In the genomic region with DNA sequence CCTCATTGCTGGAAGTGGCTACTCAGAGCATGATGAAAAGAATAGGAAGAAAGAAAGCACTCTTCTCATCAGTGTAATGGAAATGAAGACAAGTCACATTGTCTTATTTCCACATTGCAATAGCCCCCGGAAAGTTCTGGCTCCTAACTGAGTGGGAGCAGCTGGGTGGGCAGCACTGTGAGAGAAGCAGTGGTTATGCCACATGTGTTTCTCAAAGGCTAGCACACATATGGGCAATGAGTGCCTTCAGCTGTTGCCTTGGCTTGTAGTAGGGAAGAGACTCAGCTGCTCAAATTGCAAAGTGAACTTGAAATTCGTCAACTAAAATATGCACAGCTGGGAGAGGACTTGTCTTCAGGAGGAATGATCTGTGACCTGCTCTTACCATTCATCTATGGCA, we compare ENCODE assay signal across 24 mouse cellular contexts.
DNase-seq lines count a peak whose midpoint lies in the region; ATAC-seq and TF ChIP-seq lines count a peak whose summit lies in the region.
"Had no signal": no experiment of that assay in that cellular context is flagged by ENCODE, and none has a peak within 500 bp of the region (broad histone marks: within the 10 kb centered on the region; RNA-seq: fewer than 3 reads in every experiment).

No protein-coding gene starts in this region.

- peak; percentile 35 for DNase-seq in embryonic facial prominence, embryonic 14.5 days (ENCODE audit: low spot score)
- no peak for DNase-seq in embryonic facial prominence, embryonic 10.5 days (ENCODE audit: low spot score)
- peak; percentile 2 for DNase-seq in heart, postnatal 14 days
- DNase-seq in heart, adult 9 months (ENCODE audit: low spot score in 2 of 2): no peak
- peak; percentile 14 for DNase-seq in lung, postnatal 10 days
- DNase-seq in lung, adult 2 months: no peak
- DNase-seq in thymus, postnatal 4 days: no peak
- DNase-seq in kidney, postnatal 25 days: no peak
- DNase-seq: adrenal gland, adult 8-10 months; adrenal gland, postnatal 25 days; cerebellum, adult 18-20 months; cerebellum, adult 9-10 months; cerebellum, postnatal 14 days; gastrocnemius, postnatal 10 days; gastrocnemius, postnatal 36 days had no signal

- 68% methylated on average over 2 of the region's 2 CpGs for WGBS in embryonic facial prominence, embryonic 14.5 days
- 77% methylated on average over 2 of the region's 2 CpGs for WGBS in embryonic facial prominence, embryonic 10.5 days
- 74% methylated on average over 2 of the region's 2 CpGs for WGBS in lung, adult 2 months

- H3K9me3 ChIP-seq in embryonic facial prominence, embryonic 14.5 days (ENCODE audit: control insufficient read depth, low read length): no peaks in the 10 kb centered on the region
- H3K9me3 ChIP-seq in embryonic facial prominence, embryonic 10.5 days: no peaks in the 10 kb centered on the region
- H3K9me3 ChIP-seq: embryonic facial prominence, embryonic 13.5 days; forebrain, embryonic 10.5 days; forebrain, embryonic 13.5 days; heart, embryonic 10.5 days; heart, embryonic 13.5 days had no signal

- no peak overlapping the region for H3K4me2 ChIP-seq in embryonic facial prominence, embryonic 14.5 days (ENCODE audit: low read depth, low read length)
- H3K4me2 ChIP-seq: embryonic facial prominence, embryonic 13.5 days; forebrain, embryonic 13.5 days; heart, embryonic 13.5 days; hindbrain, embryonic 12.5 days; hindbrain, embryonic 15.5 days had no signal

- H3K27me3 ChIP-seq in embryonic facial prominence, embryonic 14.5 days (replicated peaks; ENCODE audit: control insufficient read depth, insufficient read depth, low read length): no peaks in the 10 kb centered on the region
- no peaks in the 10 kb centered on the region for H3K27me3 ChIP-seq in embryonic facial prominence, embryonic 10.5 days (replicated peaks; ENCODE audit: low read depth, poor library complexity, severe bottlenecking)
- H3K27me3 ChIP-seq: embryonic facial prominence, embryonic 13.5 days; forebrain, embryonic 13.5 days; heart, embryonic 13.5 days; hindbrain, embryonic 12.5 days; hindbrain, embryonic 15.5 days had no signal

- no peak overlapping the region for H3K27ac ChIP-seq in embryonic facial prominence, embryonic 14.5 days (replicated peaks; ENCODE audit: low read depth, low read length)
- no peak overlapping the region for H3K27ac ChIP-seq in embryonic facial prominence, embryonic 10.5 days (replicated peaks)
- H3K27ac ChIP-seq: embryonic facial prominence, embryonic 13.5 days; forebrain, embryonic 10.5 days; forebrain, embryonic 13.5 days; heart, embryonic 10.5 days; heart, embryonic 13.5 days; hindbrain, embryonic 12.5 days; hindbrain, embryonic 15.5 days had no signal

- peak; percentile 68; the same call in 1 of the 2 replicates for ATAC-seq in embryonic facial prominence, embryonic 14.5 days (ENCODE audit: low read depth)
- ATAC-seq: activated CD4-positive, CD25-positive, alpha-beta regulatory T cell, adult 4 months; forebrain, embryonic 13.5 days; forebrain, embryonic 16.5 days had no signal

- TF ChIP-seq CTCF in lung, adult 2 months (IDR thresholded peaks at IDR 0.05; ENCODE audit: insufficient read depth, low read length): no peak

- H3K4me3 ChIP-seq in embryonic facial prominence, embryonic 14.5 days (ENCODE audit: low read depth, low read length): no peak overlapping the region
- H3K4me3 ChIP-seq in embryonic facial prominence, embryonic 10.5 days: no peak overlapping the region
- H3K4me3 ChIP-seq in lung, adult 2 months (replicated peaks; ENCODE audit: extremely low read depth, low read depth, low read length): no peak overlapping the region
- H3K4me3 ChIP-seq: embryonic facial prominence, embryonic 13.5 days; forebrain, embryonic 10.5 days; forebrain, embryonic 13.5 days; heart, embryonic 10.5 days; heart, embryonic 13.5 days; hindbrain, embryonic 12.5 days; hindbrain, embryonic 15.5 days had no signal

- H3K4me1 ChIP-seq in embryonic facial prominence, embryonic 14.5 days (ENCODE audit: control insufficient read depth, insufficient read depth, low read length): no peaks in the 10 kb centered on the region
- no peaks in the 10 kb centered on the region for H3K4me1 ChIP-seq in embryonic facial prominence, embryonic 10.5 days
- no peaks in the 10 kb centered on the region for H3K4me1 ChIP-seq in lung, adult 2 months (ENCODE audit: control insufficient read depth, insufficient read depth, low read length)
- H3K4me1 ChIP-seq: embryonic facial prominence, embryonic 13.5 days; forebrain, embryonic 13.5 days; heart, embryonic 10.5 days; heart, embryonic 13.5 days; hindbrain, embryonic 12.5 days; hindbrain, embryonic 15.5 days had no signal

- no peak for TF ChIP-seq POLR2A in lung, adult 2 months (IDR thresholded peaks at IDR 0.05; ENCODE audit: borderline replicate concordance, extremely low read depth, low read depth, low read length)

- intact Hi-C loops in heart, postnatal 14 days (cut with DNase I): no loop called here

- no peak overlapping the region for H3K9ac ChIP-seq in embryonic facial prominence, embryonic 14.5 days (ENCODE audit: low read depth, low read length)
- H3K9ac ChIP-seq: embryonic facial prominence, embryonic 13.5 days; forebrain, embryonic 13.5 days; heart, embryonic 13.5 days; hindbrain, embryonic 12.5 days; hindbrain, embryonic 15.5 days had no signal

- H3K36me3 ChIP-seq in embryonic facial prominence, embryonic 14.5 days (ENCODE audit: control insufficient read depth, insufficient read depth, low read length): no peaks in the 10 kb centered on the region
- no peaks in the 10 kb centered on the region for H3K36me3 ChIP-seq in embryonic facial prominence, embryonic 10.5 days (replicated peaks)
- H3K36me3 ChIP-seq: embryonic facial prominence, embryonic 13.5 days; forebrain, embryonic 10.5 days; heart, embryonic 10.5 days; heart, embryonic 13.5 days; hindbrain, embryonic 12.5 days; hindbrain, embryonic 15.5 days had no signal

Comparison
In these comparisons a context has a peak if more than half of its experiments do, and no peak if none do; other contexts are left out.
1. DNase-seq: peak in embryonic facial prominence, embryonic 14.5 days (single experiment), heart, postnatal 14 days (2 of 2) and lung, postnatal 10 days (single experiment); none in embryonic facial prominence, embryonic 10.5 days (single experiment), heart, adult 9 months (0 of 2), lung, adult 2 months (single experiment), thymus, postnatal 4 days (single experiment) and kidney, postnatal 25 days (0 of 2).